Mouse (Mus musculus) testis, adult 2 months (tissue): ENCODE results near the gene Zfyve19. TPM values are rescaled to one million over a fixed set of nuclear protein-coding genes. Genes with fewer than 3 reads are reported as not detected.

Experiments
- H3K27ac ChIP-seq: fragments of 200-500 bp; 2 replicates; pipeline ENCODE4 v1.5.1; 2012; ENCODE audit warnings: low read depth, low read length; ENCODE audit not compliant: control insufficient read depth, insufficient read depth
- H3K27me3 ChIP-seq: fragments of 200-500 bp; 2 replicates; pipeline ENCODE4 v1.6.1; 2012; ENCODE audit warnings: mild to moderate bottlenecking, low read length, moderate library complexity; ENCODE audit not compliant: control insufficient read depth, insufficient read depth
- H3K36me3 ChIP-seq: fragments of 200-500 bp; 2 replicates; pipeline ENCODE4 v1.6.1; 2012; ENCODE audit warnings: mild to moderate bottlenecking, low read length; ENCODE audit not compliant: control insufficient read depth, insufficient read depth
- H3K4me1 ChIP-seq: fragments of 200-500 bp; 2 replicates; pipeline ENCODE4 v1.6.1; 2012; ENCODE audit warnings: low read length; ENCODE audit not compliant: control insufficient read depth, insufficient read depth
- H3K4me3 ChIP-seq: fragments of 200-500 bp; 2 replicates; pipeline ENCODE4 v1.5.1; 2012; ENCODE audit warnings: low read depth, mild to moderate bottlenecking, low read length, moderate library complexity, mixed read lengths; ENCODE audit not compliant: control insufficient read depth
- CTCF ChIP-seq: fragments of 200-500 bp; IDR thresholded peaks from 2 replicates; pipeline ENCODE4 v1.5.1; 2012; ENCODE audit warnings: low read depth, mild to moderate bottlenecking, inconsistent platforms, low read length, moderate library complexity; ENCODE audit not compliant: control insufficient read depth, insufficient read depth, insufficient replicate concordance
- POLR2A ChIP-seq: fragments of 200-500 bp; IDR thresholded peaks from 2 replicates; pipeline ENCODE4 v1.6.1; 2012; ENCODE audit warnings: low read depth, mild to moderate bottlenecking, inconsistent platforms, low read length, moderate library complexity; ENCODE audit not compliant: control insufficient read depth
- polyA plus RNA-seq: library from polyadenylated mRNA; depleted of rRNA; stranded (reverse); fragments of >200 nt; gene quantifications from 2 replicates; pipeline ENCODE4 v1.2.3, GENCODE M21; 2012

The Zfyve19 gene
- polyA plus RNA-seq, 1 experiment, result 34.5 TPM

- H3K27me3 ChIP-seq, result no peaks in the 10 kb centered on the region
- no peak within 1 kb of the TSS for H3K27ac ChIP-seq
- H3K4me3 ChIP-seq, result no peak within 1 kb of the TSS
- TF ChIP-seq CTCF, result no peak
- no peak for TF ChIP-seq POLR2A
- H3K4me1 ChIP-seq, result no peaks in the 10 kb centered on the region
- no peaks in the 10 kb centered on the region for H3K36me3 ChIP-seq
These were observed 21.6 kb downstream of the Zfyve19 start, which contains the start of gene Ppp1r14d for GRCm38 (mm10) chr2:119229775-119230704. Ppp1r14d (minus strand) TSS chr2:119229906.

GRCm38 (mm10) chr2:119236682-119237209, 28.3 kb downstream of the Zfyve19 start:
- TF ChIP-seq POLR2A (no peak), CTCF (no peak)

GRCm38 (mm10) chr2:119237210-119237870, 28.9 kb downstream of the Zfyve19 start, which contains the start of gene Spint1:
Spint1 (plus strand) TSS chr2:119237362.
- Histone ChIP-seq H3K27me3 (no peaks in the 10 kb centered on the region), H3K4me3 (peak within 1 kb of the TSS; percentile 77), H3K4me1 (peaks cover 4% of the 10 kb centered on the region), H3K36me3 (no peaks in the 10 kb centered on the region), H3K27ac (no peak within 1 kb of the TSS)
- TF ChIP-seq POLR2A (no peak), CTCF (no peak)

More at GRCm38 (mm10) chr2:119236682-119237209, 28.3 kb downstream of the Zfyve19 start:
- Histone ChIP-seq H3K4me1 (peaks cover 4% of the 10 kb centered on the region), H3K4me3 (peak overlapping the region; percentile 77), H3K36me3 (no peaks in the 10 kb centered on the region), H3K27me3 (no peaks in the 10 kb centered on the region), H3K27ac (no peak overlapping the region)

- H3K4me3 ChIP-seq, result peak overlapping the region; percentile 77
- no peaks in the 10 kb centered on the region for H3K36me3 ChIP-seq
- peaks cover 4% of the 10 kb centered on the region for H3K4me1 ChIP-seq
- no peak overlapping the region for H3K27ac ChIP-seq
- H3K27me3 ChIP-seq, result no peaks in the 10 kb centered on the region
- no peak for TF ChIP-seq POLR2A
- TF ChIP-seq CTCF, result no peak
These were observed 29.4 kb downstream of the Zfyve19 start for GRCm38 (mm10) chr2:119237871-119238220.

- TF ChIP-seq POLR2A (no peak), CTCF (0 out of 2 replicates have a peak, but pooled peaks have one; percentile 1)
- H3K27me3 ChIP-seq, result no peaks in the 10 kb centered on the region
- H3K4me1 ChIP-seq, result peaks cover 4% of the 10 kb centered on the region
- H3K27ac ChIP-seq, result no peak overlapping the region
- H3K36me3 ChIP-seq, result no peaks in the 10 kb centered on the region
- H3K4me3 ChIP-seq, result no peak overlapping the region
These were observed 30.3 kb downstream of the Zfyve19 start for GRCm38 (mm10) chr2:119238671-119239070.

- Histone ChIP-seq H3K27ac (no peak overlapping the region), H3K4me1 (peaks cover 4% of the 10 kb centered on the region), H3K4me3 (no peak overlapping the region), H3K27me3 (no peaks in the 10 kb centered on the region), H3K36me3 (no peaks in the 10 kb centered on the region)
- TF ChIP-seq POLR2A (no peak), CTCF (no peak)
These were observed 31.8 kb downstream of the Zfyve19 start for GRCm38 (mm10) chr2:119240075-119240818.
